Mouse (Mus musculus) megakaryocyte, embryonic 14.5 days (primary cell): Measurements from ENCODE around the gene Sh3bp5l.

Experiments
- FLI1 ChIP-seq: IDR thresholded peaks from 2 replicates; pipeline ENCODE4 v1.6.1; 2012; ENCODE audit warnings: low read length, inconsistent platforms, mixed read lengths
- GATA1 ChIP-seq: IDR thresholded peaks from 3 replicates; pipeline ENCODE4 v1.6.1; 2012; ENCODE audit warnings: mixed read lengths, low read length, inconsistent platforms, borderline replicate concordance

- TF ChIP-seq GATA1 (no peak), FLI1 (no peak)
Measured at GRCm38 (mm10) chr11:58316344-58316743, 14.2 kb upstream of the Sh3bp5l start.
